Mouse (Mus musculus): ENCODE measurements around the gene Auts2. TPM values are rescaled to one million over a fixed set of nuclear protein-coding genes. Genes with fewer than 3 reads are reported as not detected.

Auts2 gene
- total and polyA plus RNA-seq, 2 experiments from 2014 or later = 35.2 to 57.5 TPM

GRCm38 (mm10) chr5:131832891-131833876, 710.0 kb downstream of the Auts2 start:
- 34% methylated on average over 19 of the region's 19 CpGs for WGBS
- Histone ChIP-seq H3K9me3 (ENCODE audit: low read length) (no peaks in the 10 kb centered on the region), H3K27ac (ENCODE audit: low read depth, low read length) (no peak overlapping the region), H3K4me3 (ENCODE audit: low read depth, low read length) (no peak overlapping the region), H3K4me1 (ENCODE audit: insufficient read depth, low read length) (no peaks in the 10 kb centered on the region), H3K36me3 (ENCODE audit: insufficient read depth, low read length) (no peaks in the 10 kb centered on the region), H3K9ac (replicated peaks; ENCODE audit: low read length, poor library complexity, severe bottlenecking) (no peak overlapping the region), H3K4me2 (ENCODE audit: low read depth, low read length, poor library complexity, severe bottlenecking) (no peak overlapping the region), H3K27me3 (ENCODE audit: insufficient read depth, low read length) (no peaks in the 10 kb centered on the region)
- no peak for ATAC-seq (ENCODE audit: low FRiP score)
- no peak for TF ChIP-seq CTCF (IDR thresholded peaks at IDR 0.05)
- no peak for DNase-seq (ENCODE audit: low spot score)

DNA sequence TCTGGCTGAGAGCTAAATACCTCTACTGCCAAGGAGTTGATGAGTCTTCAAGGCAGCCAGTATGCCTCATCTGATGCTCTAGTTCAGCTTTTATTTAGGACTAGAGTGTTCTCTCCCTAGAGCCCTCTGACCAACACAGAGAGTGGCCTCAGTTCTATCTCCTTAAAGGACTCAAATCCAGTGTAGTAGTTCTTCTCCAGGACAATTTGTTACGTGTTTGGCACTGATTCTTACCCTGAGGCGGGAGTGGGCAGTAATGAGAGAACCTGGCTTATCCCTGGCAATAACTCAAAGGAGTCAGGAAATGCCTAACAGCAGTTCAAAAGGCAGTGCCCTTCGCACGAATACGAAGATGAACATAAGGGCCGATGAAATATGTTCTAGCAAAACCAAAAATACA, 713.0 kb downstream of the Auts2 start:
- Histone ChIP-seq H3K4me2 (ENCODE audit: low read depth, low read length, poor library complexity, severe bottlenecking) (no peak overlapping the region), H3K4me3 (ENCODE audit: low read depth, low read length) (no peak overlapping the region), H3K36me3 (ENCODE audit: insufficient read depth, low read length) (no peaks in the 10 kb centered on the region), H3K27ac (ENCODE audit: low read depth, low read length) (no peak overlapping the region), H3K4me1 (ENCODE audit: insufficient read depth, low read length) (no peaks in the 10 kb centered on the region), H3K9me3 (ENCODE audit: low read length) (no peaks in the 10 kb centered on the region), H3K9ac (replicated peaks; ENCODE audit: low read length, poor library complexity, severe bottlenecking) (no peak overlapping the region), H3K27me3 (ENCODE audit: insufficient read depth, low read length) (no peaks in the 10 kb centered on the region)
- no peak for TF ChIP-seq CTCF (IDR thresholded peaks at IDR 0.05)
- DNase-seq (ENCODE audit: low spot score) (no peak), ATAC-seq (ENCODE audit: low FRiP score) (no peak)
- WGBS = 78% methylated on average over 6 of the region's 6 CpGs

GRCm38 (mm10) chr5:131829248-131829647, 713.9 kb downstream of the Auts2 start:
- Histone ChIP-seq H3K4me2 (ENCODE audit: low read depth, low read length, poor library complexity, severe bottlenecking) (no peak overlapping the region), H3K4me1 (ENCODE audit: insufficient read depth, low read length) (peaks cover 4% of the 10 kb centered on the region), H3K4me3 (ENCODE audit: low read depth, low read length) (no peak overlapping the region), H3K27ac (ENCODE audit: low read depth, low read length) (no peak overlapping the region), H3K27me3 (ENCODE audit: insufficient read depth, low read length) (no peaks in the 10 kb centered on the region), H3K9me3 (ENCODE audit: low read length) (no peaks in the 10 kb centered on the region), H3K36me3 (ENCODE audit: insufficient read depth, low read length) (no peaks in the 10 kb centered on the region), H3K9ac (replicated peaks; ENCODE audit: low read length, poor library complexity, severe bottlenecking) (no peak overlapping the region)
- WGBS = 76% methylated on average over 3 of the region's 3 CpGs
- ATAC-seq (ENCODE audit: low FRiP score) = no peak
- no peak for DNase-seq (ENCODE audit: low spot score)
- TF ChIP-seq CTCF (IDR thresholded peaks at IDR 0.05) = no peak

- DNase-seq (ENCODE audit: low spot score) = no peak
- no peak overlapping the region for H3K4me2 ChIP-seq (ENCODE audit: low read depth, low read length, poor library complexity, severe bottlenecking)
- H3K4me3 ChIP-seq (ENCODE audit: low read depth, low read length) = no peak overlapping the region
- no peak overlapping the region for H3K27ac ChIP-seq (ENCODE audit: low read depth, low read length)
- no peak for ATAC-seq (ENCODE audit: low FRiP score)
- no peaks in the 10 kb centered on the region for H3K9me3 ChIP-seq (ENCODE audit: low read length)
- no peaks in the 10 kb centered on the region for H3K36me3 ChIP-seq (ENCODE audit: insufficient read depth, low read length)
- WGBS = 76% methylated on average over 2 of the region's 2 CpGs
- no peak overlapping the region for H3K9ac ChIP-seq (replicated peaks; ENCODE audit: low read length, poor library complexity, severe bottlenecking)
- no peaks in the 10 kb centered on the region for H3K27me3 ChIP-seq (ENCODE audit: insufficient read depth, low read length)
- no peak for TF ChIP-seq CTCF (IDR thresholded peaks at IDR 0.05)
- peaks cover 6% of the 10 kb centered on the region for H3K4me1 ChIP-seq (ENCODE audit: insufficient read depth, low read length)
These were observed 714.5 kb downstream of the Auts2 start for GRCm38 (mm10) chr5:131828607-131829006.

- ATAC-seq (ENCODE audit: low FRiP score) (no peak), DNase-seq (ENCODE audit: low spot score) (no peak)
- WGBS = 90% methylated on average over 8 of the region's 8 CpGs
- Histone ChIP-seq H3K27ac (ENCODE audit: low read depth, low read length) (no peak overlapping the region), H3K9me3 (ENCODE audit: low read length) (no peaks in the 10 kb centered on the region), H3K9ac (replicated peaks; ENCODE audit: low read length, poor library complexity, severe bottlenecking) (no peak overlapping the region), H3K4me3 (ENCODE audit: low read depth, low read length) (no peak overlapping the region), H3K4me1 (ENCODE audit: insufficient read depth, low read length) (peaks cover 6% of the 10 kb centered on the region), H3K36me3 (ENCODE audit: insufficient read depth, low read length) (no peaks in the 10 kb centered on the region), H3K4me2 (ENCODE audit: low read depth, low read length, poor library complexity, severe bottlenecking) (no peak overlapping the region), H3K27me3 (ENCODE audit: insufficient read depth, low read length) (no peaks in the 10 kb centered on the region)
- TF ChIP-seq CTCF (IDR thresholded peaks at IDR 0.05) = no peak
These were observed 716.5 kb downstream of the Auts2 start for GRCm38 (mm10) chr5:131826362-131827261.

All from midbrain, postnatal 0 days (tissue).